Mouse (Mus musculus) granulocyte monocyte progenitor cell, adult 5-6 weeks (primary cell): Measurements from ENCODE around the gene Dpagt1. TPM values are rescaled to one million over a fixed set of nuclear protein-coding genes. Genes with fewer than 3 reads are reported as not detected.
"Not testable (repeated sequence)": the region's sequence is repeated elsewhere in the genome, so short reads cannot be mapped to it uniquely, and the experiment has no call there.

Experiments
- ATAC-seq: replicated peaks from 2 replicates; pipeline ENCODE4 v1.8.0; 2016; ENCODE audit warnings: mild to moderate bottlenecking, moderate TSS enrichment, inconsistent platforms; ENCODE audit not compliant: poor library complexity, severe bottlenecking
- total RNA-seq, 2 experiments: library from RNA; stranded (forward) in 1 of 2; stranded (reverse) in 1 of 2; fragments of 200-712, 200-1000 nt in 1 of 2; fragments of >200 nt in 1 of 2; fragmentation: Nextera tagmentation in 1 of 2; gene quantifications; 2 replicates each; pipeline ENCODE4 v1.2.3; 2014 to 2017

Dpagt1 gene
- total RNA-seq, 2 experiments from 2014 or later: 26.4 to 41.0 TPM

GRCm38 (mm10) chr9:44364480-44364879 is 38.7 kb downstream of the Dpagt1 start:
- ATAC-seq: 0 out of 2 replicates have a peak, but pooled peaks have one; percentile 39

DNA sequence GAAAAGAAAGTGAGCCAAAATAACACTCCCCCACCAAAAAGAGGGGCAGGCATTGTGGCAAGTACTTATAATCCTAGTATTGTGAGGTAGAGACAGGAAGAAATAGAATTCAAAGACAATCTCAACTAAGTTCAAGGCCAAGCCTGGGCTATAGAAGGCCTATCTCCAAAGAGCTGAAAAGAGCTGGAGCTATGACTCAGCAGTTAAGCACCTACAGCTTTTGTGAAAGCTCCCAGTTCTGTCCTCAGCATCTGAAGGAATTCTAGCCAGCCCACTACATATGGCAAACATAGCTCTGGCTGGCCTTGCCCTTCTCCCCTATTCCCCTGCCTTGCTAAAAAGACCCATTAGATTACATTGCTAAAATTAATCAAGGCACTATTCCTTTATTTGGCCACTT is 47.6 kb downstream of the Dpagt1 start:
- ATAC-seq: no peak

DNA sequence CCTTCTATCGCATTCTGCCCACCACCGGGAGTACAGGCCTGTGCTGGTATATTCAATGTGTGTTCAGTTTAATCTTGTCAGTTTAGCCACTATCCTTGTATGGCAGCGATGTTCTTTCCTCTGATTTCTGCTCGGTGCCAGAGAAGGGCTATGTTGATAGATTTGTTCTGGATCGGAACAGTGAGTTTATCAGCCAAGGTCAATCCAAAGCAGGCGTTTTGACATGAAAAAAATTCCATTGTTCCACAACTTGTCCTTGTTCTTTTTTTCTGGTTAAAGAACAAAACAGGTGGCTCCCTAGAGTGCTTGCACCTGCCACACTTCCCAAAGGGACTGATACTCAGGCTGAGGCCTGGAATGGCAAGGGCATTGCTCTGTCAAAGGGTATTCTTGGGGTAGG is 50.3 kb downstream of the Dpagt1 start:
- ATAC-seq: no peak

DNA sequence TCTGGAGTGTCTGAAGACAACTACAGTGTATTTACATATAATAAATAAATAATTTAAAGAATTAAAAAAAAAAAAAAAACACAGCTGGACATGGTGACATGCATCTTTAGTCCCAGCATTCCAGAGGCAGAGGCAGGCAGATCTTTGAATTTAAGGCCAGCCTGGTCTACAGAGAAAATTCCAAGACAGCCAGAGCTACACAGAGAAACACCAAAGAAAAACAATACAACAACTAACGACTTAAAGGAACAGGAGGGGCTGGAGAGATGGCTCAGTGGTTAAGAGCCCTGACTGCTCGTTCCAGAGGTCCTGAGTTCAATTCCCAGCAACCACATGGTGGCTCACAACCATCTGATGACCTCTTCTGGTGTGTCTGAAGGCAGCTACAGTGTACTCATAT is 51.5 kb downstream of the Dpagt1 start:
- not testable (repeated sequence) for ATAC-seq

DNA sequence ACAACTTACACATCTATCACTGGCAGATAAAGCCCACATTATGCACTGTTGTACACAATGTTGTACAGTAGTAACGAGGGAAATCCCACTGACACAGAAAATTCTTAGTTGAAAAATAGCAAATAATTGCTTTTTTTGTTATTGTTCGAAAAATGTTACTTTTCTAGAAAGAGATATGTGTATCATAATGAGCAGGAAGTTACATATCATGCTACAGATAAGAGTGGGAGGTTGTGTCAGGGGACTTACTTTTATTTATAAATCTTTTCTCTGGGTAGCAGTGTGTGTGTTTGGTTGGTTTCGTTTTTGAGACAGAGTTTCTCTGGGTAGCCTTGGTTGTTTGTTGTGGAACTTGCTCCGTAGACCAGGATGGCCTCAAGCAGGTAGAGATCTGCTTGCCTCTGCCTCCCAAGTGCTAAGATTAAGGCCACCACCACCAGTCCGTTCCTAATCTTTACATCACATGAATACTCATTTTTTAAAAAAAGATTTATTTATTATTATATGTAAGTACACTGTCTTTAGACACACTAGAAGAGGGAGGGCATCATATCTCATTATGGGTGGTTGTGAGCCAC is 52.4 kb downstream of the Dpagt1 start:
- ATAC-seq: no peak

- peak; percentile 92 for ATAC-seq
Measured at GRCm38 (mm10) chr9:44379054-44379834, 53.4 kb downstream of the Dpagt1 start, which contains the start of gene Hyou1. Gene Hyou1 (plus strand): TSS chr9:44379490.

DNA sequence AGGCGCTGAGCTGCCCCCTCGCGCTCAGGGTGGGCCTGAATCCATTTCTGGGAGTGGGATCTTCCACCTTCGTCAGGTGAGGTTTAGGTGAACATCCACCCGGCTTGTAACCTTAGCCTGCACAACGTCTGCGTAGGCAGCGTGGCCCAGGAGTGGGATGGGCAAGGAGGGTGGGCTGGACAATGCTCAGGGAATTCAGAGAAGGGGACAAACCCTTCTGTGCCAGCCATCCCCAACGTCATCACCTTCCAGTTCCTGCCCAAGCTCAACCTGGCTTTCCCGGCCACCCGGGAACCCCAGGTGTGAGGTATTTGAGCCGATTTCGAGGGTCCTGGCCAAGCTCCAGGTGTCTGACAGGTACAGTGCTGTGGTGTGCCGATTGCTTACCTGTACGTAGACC is 54.0 kb downstream of the Dpagt1 start:
- ATAC-seq: no peak

Other genes with a start within 250 kb of the Dpagt1 start
- not detected in 2 replicates for gene Mfrp, start 224.3 kb upstream of the Dpagt1 start, total RNA-seq (2014; fragmentation: Nextera tagmentation)
- 0.15 TPM in 1 of 2 replicates, not detected in the other for gene Mfrp, start 224.3 kb upstream of the Dpagt1 start, total RNA-seq (2017)
- not detected in 2 replicates for gene C1qtnf5, start 218.8 kb upstream of the Dpagt1 start, total RNA-seq (2014; fragmentation: Nextera tagmentation)
- gene C1qtnf5, start 218.8 kb upstream of the Dpagt1 start, total RNA-seq (2017): not detected in 2 replicates
- not detected in 2 replicates for gene Gm49380, start 212.5 kb upstream of the Dpagt1 start, total RNA-seq (2014; fragmentation: Nextera tagmentation)
- not detected in 2 replicates for gene Gm49380, start 212.5 kb upstream of the Dpagt1 start, total RNA-seq (2017)
- 44.9 and 55.6 TPM in 2 replicates for gene Rnf26, start 212.5 kb upstream of the Dpagt1 start, total RNA-seq (2014; fragmentation: Nextera tagmentation)
- 17.8 and 19.3 TPM in 2 replicates for gene Rnf26, start 212.5 kb upstream of the Dpagt1 start, total RNA-seq (2017)
- not detected in 2 replicates for gene Mcam, start 191.6 kb upstream of the Dpagt1 start, total RNA-seq (2014; fragmentation: Nextera tagmentation)
- 0.47 and 1.7 TPM in 2 replicates for gene Mcam, start 191.6 kb upstream of the Dpagt1 start, total RNA-seq (2017)
- 89.7 and 108 TPM in 2 replicates for gene Cbl, start 92.0 kb upstream of the Dpagt1 start, total RNA-seq (2014; fragmentation: Nextera tagmentation)
- 40.3 and 42.9 TPM in 2 replicates for gene Cbl, start 92.0 kb upstream of the Dpagt1 start, total RNA-seq (2017)
- not detected in 2 replicates for gene Ccdc153, start 85.3 kb upstream of the Dpagt1 start, total RNA-seq (2014; fragmentation: Nextera tagmentation)
- not detected in 2 replicates for gene Ccdc153, start 85.3 kb upstream of the Dpagt1 start, total RNA-seq (2017)
- gene Pdzd3, start 74.5 kb upstream of the Dpagt1 start, total RNA-seq (2014; fragmentation: Nextera tagmentation): not detected in 2 replicates
- gene Pdzd3, start 74.5 kb upstream of the Dpagt1 start, total RNA-seq (2017): 0.22 TPM in 1 of 2 replicates, not detected in the other
- 4.9 and 11.1 TPM in 2 replicates for gene Nlrx1, start 57.4 kb upstream of the Dpagt1 start, total RNA-seq (2014; fragmentation: Nextera tagmentation)
- gene Nlrx1, start 57.4 kb upstream of the Dpagt1 start, total RNA-seq (2017): 7.3 and 8.4 TPM in 2 replicates
- 0.21 TPM in 1 of 2 replicates, not detected in the other for gene Abcg4, start 37.4 kb upstream of the Dpagt1 start, total RNA-seq (2014; fragmentation: Nextera tagmentation)
- not detected in 2 replicates for gene Abcg4, start 37.4 kb upstream of the Dpagt1 start, total RNA-seq (2017)
- 12.7 TPM in 2 replicates for gene Hinfp, start 20.3 kb upstream of the Dpagt1 start, total RNA-seq (2014; fragmentation: Nextera tagmentation)
- 11.6 and 12.2 TPM in 2 replicates for gene Hinfp, start 20.3 kb upstream of the Dpagt1 start, total RNA-seq (2017)
- 8.3 and 17.5 TPM in 2 replicates for gene C2cd2l, start 5.7 kb upstream of the Dpagt1 start, total RNA-seq (2014; fragmentation: Nextera tagmentation)
- 4.2 and 5.9 TPM in 2 replicates for gene C2cd2l, start 5.7 kb upstream of the Dpagt1 start, total RNA-seq (2017)
- gene H2afx, start 8.7 kb downstream of the Dpagt1 start, total RNA-seq (2014; fragmentation: Nextera tagmentation): 76.3 and 96.9 TPM in 2 replicates
- 298 and 423 TPM in 2 replicates for gene H2afx, start 8.7 kb downstream of the Dpagt1 start, total RNA-seq (2017)
- gene Hmbs, start 18.2 kb downstream of the Dpagt1 start, total RNA-seq (2014; fragmentation: Nextera tagmentation): 64.3 and 92.6 TPM in 2 replicates
- gene Hmbs, start 18.2 kb downstream of the Dpagt1 start, total RNA-seq (2017): 32.2 and 47.4 TPM in 2 replicates
- 25.8 and 27.1 TPM in 2 replicates for gene Vps11, start 35.7 kb downstream of the Dpagt1 start, total RNA-seq (2014; fragmentation: Nextera tagmentation)
- gene Vps11, start 35.7 kb downstream of the Dpagt1 start, total RNA-seq (2017): 21.1 and 21.5 TPM in 2 replicates
- 126 and 142 TPM in 2 replicates for gene Hyou1, start 53.5 kb downstream of the Dpagt1 start, total RNA-seq (2014; fragmentation: Nextera tagmentation)
- gene Hyou1, start 53.5 kb downstream of the Dpagt1 start, total RNA-seq (2017): 187 and 212 TPM in 2 replicates
- 32.3 and 35.5 TPM in 2 replicates for gene Slc37a4, start 70.8 kb downstream of the Dpagt1 start, total RNA-seq (2014; fragmentation: Nextera tagmentation)
- gene Slc37a4, start 70.8 kb downstream of the Dpagt1 start, total RNA-seq (2017): 33.5 and 34.2 TPM in 2 replicates
- 4,415 and 4,988 TPM in 2 replicates for gene Rps25, start 81.1 kb downstream of the Dpagt1 start, total RNA-seq (2014; fragmentation: Nextera tagmentation)
- 2,316 and 2,478 TPM in 2 replicates for gene Rps25, start 81.1 kb downstream of the Dpagt1 start, total RNA-seq (2017)
- 52.2 and 78.5 TPM in 2 replicates for gene Trappc4, start 81.6 kb downstream of the Dpagt1 start, total RNA-seq (2014; fragmentation: Nextera tagmentation)
- gene Trappc4, start 81.6 kb downstream of the Dpagt1 start, total RNA-seq (2017): 37.7 and 39.6 TPM in 2 replicates
- gene Ccdc84, start 92.5 kb downstream of the Dpagt1 start, total RNA-seq (2014; fragmentation: Nextera tagmentation): 22.4 and 46.8 TPM in 2 replicates
- 22.5 and 45.1 TPM in 2 replicates for gene Ccdc84, start 92.5 kb downstream of the Dpagt1 start, total RNA-seq (2017)
- gene Foxr1, start 115.1 kb downstream of the Dpagt1 start, total RNA-seq (2014; fragmentation: Nextera tagmentation): not detected in 2 replicates
- not detected in 2 replicates for gene Foxr1, start 115.1 kb downstream of the Dpagt1 start, total RNA-seq (2017)
- not detected in 2 replicates for gene Upk2, start 129.0 kb downstream of the Dpagt1 start, total RNA-seq (2014; fragmentation: Nextera tagmentation)
- gene Upk2, start 129.0 kb downstream of the Dpagt1 start, total RNA-seq (2017): not detected in 2 replicates
- gene Bcl9l, start 156.8 kb downstream of the Dpagt1 start, total RNA-seq (2014; fragmentation: Nextera tagmentation): 8.7 and 13.0 TPM in 2 replicates
- gene Bcl9l, start 156.8 kb downstream of the Dpagt1 start, total RNA-seq (2017): 1.6 and 2.6 TPM in 2 replicates
- gene Cxcr5, start 235.9 kb downstream of the Dpagt1 start, total RNA-seq (2014; fragmentation: Nextera tagmentation): not detected in 2 replicates
- not detected in 2 replicates for gene Cxcr5, start 235.9 kb downstream of the Dpagt1 start, total RNA-seq (2017)